Mouse (Mus musculus) brown adipose tissue, adult 24 weeks (tissue): ENCODE measurements around the gene Gm45234. TPM values are rescaled to one million over a fixed set of nuclear protein-coding genes. Genes with fewer than 3 reads are reported as not detected.

Experiments
- H3K27ac ChIP-seq: fragments of 200-500 bp; replicated peaks from 2 replicates; pipeline ENCODE4 v1.5.1; 2012; ENCODE audit warnings: low read depth, mild to moderate bottlenecking, low read length
- H3K4me1 ChIP-seq: fragments of 200-500 bp; 2 replicates; pipeline ENCODE4 v1.6.1; 2012; ENCODE audit warnings: low read length, mixed read lengths; ENCODE audit not compliant: control insufficient read depth, insufficient read depth, insufficient read length
- H3K4me3 ChIP-seq: fragments of 200-500 bp; 2 replicates; pipeline ENCODE4 v1.5.1; 2012; ENCODE audit warnings: low read depth, mild to moderate bottlenecking, low read length, moderate library complexity; ENCODE audit not compliant: insufficient read depth
- polyA plus RNA-seq: library from polyadenylated mRNA; stranded (reverse); fragments of >200 nt; gene quantifications from 2 replicates; pipeline ENCODE4 v1.2.4, GENCODE M21; 2012; ENCODE audit not compliant: missing spikeins, insufficient read depth, insufficient read length

Gene Gm45234
- polyA plus RNA-seq, 1 experiment = not detected

DNA sequence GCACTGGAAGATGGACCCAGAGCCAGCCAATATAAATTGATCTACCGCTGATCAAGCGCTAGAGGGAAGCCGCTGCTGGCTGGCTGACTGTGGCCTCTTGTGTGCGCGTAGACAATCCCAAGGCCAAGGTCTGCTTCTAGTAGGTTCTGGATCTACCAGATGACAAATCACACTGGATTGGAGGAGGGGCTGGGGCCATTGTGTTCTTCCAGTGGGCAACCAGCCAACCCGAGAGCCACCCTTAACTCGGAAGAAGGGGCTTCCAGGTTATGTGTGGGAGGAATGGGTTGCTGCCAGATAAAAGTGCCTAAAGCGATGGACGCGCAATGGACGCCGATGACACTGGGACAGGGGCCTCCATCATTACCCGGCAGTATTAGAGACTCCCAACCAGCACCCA is 37.9 kb downstream of the Gm45234 start:
- Histone ChIP-seq H3K27ac (no peak overlapping the region), H3K4me3 (no peak overlapping the region)

GRCm38 (mm10) chr6:124716864-124717490 is 38.8 kb downstream of the Gm45234 start:
- peaks cover 9% of the 10 kb centered on the region for H3K4me1 ChIP-seq
- H3K4me3 ChIP-seq = no peak overlapping the region
- no peak overlapping the region for H3K27ac ChIP-seq

More for the DNA sequence above, 37.9 kb downstream of the Gm45234 start:
- H3K4me1 ChIP-seq = peaks cover 8% of the 10 kb centered on the region

- Histone ChIP-seq H3K4me1 (peaks cover 9% of the 10 kb centered on the region), H3K27ac (peak overlapping the region; percentile 77), H3K4me3 (peak overlapping the region; percentile 72)
Measured at GRCm38 (mm10) chr6:124712918-124713317, 42.9 kb downstream of the Gm45234 start.

GRCm38 (mm10) chr6:124711824-124712782 is 43.7 kb downstream of the Gm45234 start, which contains the start of the genes Emg1 and Phb2:
TSS of gene Emg1 (minus strand) at chr6:124712178.
TSS of gene Phb2 (plus strand) at chr6:124712336.
- Histone ChIP-seq H3K27ac (peak within 1 kb of the TSS; percentile 83), H3K4me3 (peak within 1 kb of the TSS; percentile 86), H3K4me1 (peaks cover 9% of the 10 kb centered on the region)

DNA sequence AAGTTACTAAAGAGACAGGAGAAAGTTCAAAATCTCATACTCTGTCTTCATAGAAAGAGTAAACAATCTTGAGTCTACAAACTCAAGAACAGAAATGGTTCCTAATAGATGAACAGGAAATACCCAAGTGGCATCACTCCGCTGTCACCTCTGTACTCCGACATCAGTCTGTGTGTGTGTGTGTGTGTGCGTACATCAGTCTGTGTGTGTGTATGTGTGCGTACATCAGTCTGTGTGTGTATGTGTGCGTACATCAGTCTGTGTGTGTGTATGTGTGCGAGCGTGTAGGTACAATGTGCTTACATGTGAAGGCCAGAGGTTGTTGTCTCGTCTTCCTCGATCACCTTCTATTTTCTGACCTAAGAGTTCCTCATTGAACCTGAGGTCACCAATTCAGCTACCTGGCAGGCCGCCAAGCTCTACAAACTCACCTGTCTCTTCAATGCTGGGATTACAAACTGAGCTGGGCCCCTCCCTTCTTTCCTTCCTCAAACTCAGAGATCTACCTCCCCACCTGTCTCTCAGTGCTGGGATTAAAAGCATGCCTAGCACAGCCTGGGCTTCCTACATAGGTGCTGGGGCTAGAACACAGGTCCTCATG is 47.4 kb downstream of the Gm45234 start:
- Histone ChIP-seq H3K27ac (no peak overlapping the region), H3K4me1 (peaks cover 5% of the 10 kb centered on the region; the same call in 1 of the 2 replicates), H3K4me3 (no peak overlapping the region)

GRCm38 (mm10) chr6:124706061-124706627 is 49.7 kb downstream of the Gm45234 start:
- Histone ChIP-seq H3K4me1 (no peaks in the 10 kb centered on the region), H3K4me3 (no peak overlapping the region), H3K27ac (no peak overlapping the region)

GRCm38 (mm10) chr6:124704417-124704816 is 51.4 kb downstream of the Gm45234 start:
- Histone ChIP-seq H3K27ac (no peak overlapping the region), H3K4me1 (no peaks in the 10 kb centered on the region), H3K4me3 (no peak overlapping the region)

DNA sequence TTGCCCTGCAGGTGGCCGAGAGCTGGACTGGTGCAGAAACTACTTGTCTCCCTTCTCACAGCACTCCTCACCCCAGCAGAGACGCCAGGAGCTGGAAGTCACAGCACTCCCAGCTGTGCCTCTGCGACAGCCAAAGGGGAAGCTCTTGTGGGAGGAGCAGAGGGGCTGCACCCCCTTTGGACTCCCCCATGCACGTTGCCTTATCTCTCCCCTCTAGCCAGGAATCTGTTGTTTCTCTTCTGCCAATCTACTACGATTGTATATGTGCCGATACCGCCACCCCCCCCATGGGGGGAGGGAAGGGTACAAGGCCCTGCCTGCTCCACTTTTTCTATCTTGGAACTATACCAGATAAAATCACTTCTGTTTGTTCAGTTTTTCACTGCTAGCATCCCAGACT is 52.0 kb downstream of the Gm45234 start:
- Histone ChIP-seq H3K4me3 (no peak overlapping the region), H3K27ac (no peak overlapping the region), H3K4me1 (no peaks in the 10 kb centered on the region)

- H3K4me1 ChIP-seq = no peaks in the 10 kb centered on the region
- no peak overlapping the region for H3K27ac ChIP-seq
- H3K4me3 ChIP-seq = no peak overlapping the region
Measured at GRCm38 (mm10) chr6:124702784-124703103, 53.1 kb downstream of the Gm45234 start.

GRCm38 (mm10) chr6:124702102-124702783 is 53.6 kb downstream of the Gm45234 start:
- Histone ChIP-seq H3K27ac (no peak overlapping the region), H3K4me3 (no peak overlapping the region), H3K4me1 (no peaks in the 10 kb centered on the region)

- Histone ChIP-seq H3K4me1 (peaks cover 3% of the 10 kb centered on the region; the same call in 1 of the 2 replicates), H3K4me3 (no peak overlapping the region), H3K27ac (no peak overlapping the region)
Measured at GRCm38 (mm10) chr6:124701338-124701737, 54.5 kb downstream of the Gm45234 start.

- Histone ChIP-seq H3K4me1 (peaks cover 3% of the 10 kb centered on the region; the same call in 1 of the 2 replicates), H3K27ac (no peak overlapping the region; the same call in 1 of the 2 replicates), H3K4me3 (no peak overlapping the region)
Measured at GRCm38 (mm10) chr6:124699962-124700610, 55.7 kb downstream of the Gm45234 start.

DNA sequence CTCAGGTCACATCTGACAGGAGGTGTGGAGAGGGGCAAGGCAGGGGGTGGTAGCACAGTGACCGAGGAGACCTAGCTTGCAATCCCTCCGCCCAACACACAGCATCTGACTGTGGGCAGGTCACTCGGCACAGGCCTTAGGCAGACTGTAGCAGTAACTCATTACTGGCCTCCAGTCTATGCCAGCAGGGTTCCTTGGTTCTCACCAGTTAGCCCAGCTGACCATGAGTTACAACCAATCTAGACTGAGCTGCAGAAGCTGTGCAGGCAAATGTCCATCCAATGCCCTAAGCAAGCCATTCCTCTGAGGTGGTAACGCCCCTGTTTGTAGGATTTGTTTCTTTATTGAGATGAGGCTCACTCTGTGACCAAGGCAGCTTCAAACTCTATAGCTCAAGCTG is 56.5 kb downstream of the Gm45234 start:
- no peak overlapping the region for H3K27ac ChIP-seq
- no peak overlapping the region for H3K4me3 ChIP-seq
- peaks cover 5% of the 10 kb centered on the region for H3K4me1 ChIP-seq

DNA sequence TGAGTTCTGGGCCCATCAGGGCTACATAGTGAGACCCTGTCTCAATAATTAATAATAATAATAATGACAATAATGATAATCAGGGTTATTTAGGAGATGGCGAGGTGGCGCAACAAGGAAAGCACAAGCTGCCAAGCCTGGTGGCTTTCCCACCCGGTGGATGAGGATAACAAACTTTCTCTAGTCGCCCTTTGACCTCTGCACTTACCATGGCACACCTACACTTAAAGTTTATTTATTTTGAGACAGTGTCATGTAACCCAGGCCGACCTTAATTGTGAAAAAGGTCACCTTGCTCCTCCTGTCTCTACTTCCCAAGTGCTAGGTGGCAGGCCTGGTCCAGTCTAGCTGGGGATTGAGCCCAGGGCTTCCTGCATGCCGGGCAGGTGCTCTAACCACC is 57.1 kb downstream of the Gm45234 start:
- Histone ChIP-seq H3K4me3 (no peak overlapping the region), H3K27ac (no peak overlapping the region), H3K4me1 (peaks cover 11% of the 10 kb centered on the region)
